ENCODE assay signal across 24 mouse cellular contexts in the genomic region with DNA sequence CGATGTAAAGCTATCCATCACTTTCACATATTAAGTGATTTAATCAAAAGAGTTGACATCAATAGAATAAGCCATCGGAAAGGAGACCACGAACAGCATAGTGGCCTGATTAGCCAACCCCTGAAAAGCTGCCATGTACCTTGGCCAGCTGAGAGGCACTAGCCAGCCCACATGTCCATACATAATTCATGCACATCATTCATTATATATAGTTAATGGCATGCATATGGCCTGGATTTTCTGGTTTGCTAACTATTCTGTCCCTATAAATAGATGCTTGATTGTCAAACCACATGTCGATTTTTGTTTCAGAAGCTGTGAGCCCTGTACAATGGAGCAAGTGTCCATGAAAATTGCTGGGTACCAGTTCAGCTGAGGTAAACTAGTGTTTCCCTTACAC.
DNase-seq lines count a peak whose midpoint lies in the region; ATAC-seq lines count a peak whose summit lies in the region.
"Had no signal": no experiment of that assay in that cellular context is flagged by ENCODE, and none has a peak within 500 bp of the region (broad histone marks: within the 10 kb centered on the region; RNA-seq: fewer than 3 reads in every experiment).

No protein-coding gene starts in this region.

- H3K4me2 ChIP-seq in forebrain, embryonic 16.5 days (ENCODE audit: low read length), result no peak overlapping the region
- no peak overlapping the region for H3K4me2 ChIP-seq in forebrain, embryonic 12.5 days
- H3K4me2 ChIP-seq in heart, embryonic 11.5 days, result no peak overlapping the region
- H3K4me2 ChIP-seq: heart, embryonic 13.5 days; hindbrain, embryonic 14.5 days had no signal

- peak; percentile 62; the same call in 1 of the 2 replicates for ATAC-seq in forebrain, embryonic 16.5 days
- no peak for ATAC-seq in forebrain, embryonic 12.5 days (ENCODE audit: low FRiP score)
- ATAC-seq in heart, embryonic 11.5 days (replicated peaks; ENCODE audit: insufficient number of reproducible peaks, low FRiP score, low TSS enrichment), result no peak
- ATAC-seq: activated CD4-positive, CD25-positive, alpha-beta regulatory T cell, adult 4 months; intestine, postnatal 0 days had no signal

- H3K27ac ChIP-seq in forebrain, embryonic 16.5 days (ENCODE audit: low read length), result no peak overlapping the region
- H3K27ac ChIP-seq in forebrain, embryonic 12.5 days, result no peak overlapping the region
- H3K27ac ChIP-seq in heart, embryonic 11.5 days (ENCODE audit: low read depth, low read length), result no peak overlapping the region
- H3K27ac ChIP-seq: gastrocnemius, adult 2 months; heart, embryonic 13.5 days; hindbrain, embryonic 14.5 days had no signal

- 19% methylated on average over 4 of the region's 4 CpGs for WGBS in forebrain, embryonic 16.5 days
- 45% methylated on average over 4 of the region's 4 CpGs for WGBS in forebrain, embryonic 12.5 days
- 78% methylated on average over 4 of the region's 4 CpGs for WGBS in heart, embryonic 11.5 days (ENCODE audit: insufficient replicate concordance)

- H3K9ac ChIP-seq in forebrain, embryonic 16.5 days (replicated peaks; ENCODE audit: low read depth, low read length), result no peak overlapping the region
- no peak overlapping the region for H3K9ac ChIP-seq in forebrain, embryonic 12.5 days
- H3K9ac ChIP-seq in heart, embryonic 11.5 days (ENCODE audit: low read depth, low read length), result no peak overlapping the region
- H3K9ac ChIP-seq: heart, embryonic 13.5 days; hindbrain, embryonic 14.5 days had no signal

- H3K9me3 ChIP-seq in forebrain, embryonic 16.5 days (ENCODE audit: control insufficient read depth, low read length), result no peaks in the 10 kb centered on the region
- no peaks in the 10 kb centered on the region for H3K9me3 ChIP-seq in forebrain, embryonic 12.5 days
- H3K9me3 ChIP-seq in heart, embryonic 11.5 days (replicated peaks; ENCODE audit: control insufficient read depth, low read length), result no peaks in the 10 kb centered on the region
- H3K9me3 ChIP-seq: heart, embryonic 13.5 days had no signal

- no peaks in the 10 kb centered on the region for H3K27me3 ChIP-seq in forebrain, embryonic 16.5 days (replicated peaks; ENCODE audit: control insufficient read depth, insufficient read depth, low read length)
- no peaks in the 10 kb centered on the region for H3K27me3 ChIP-seq in forebrain, embryonic 12.5 days
- no peaks in the 10 kb centered on the region for H3K27me3 ChIP-seq in heart, embryonic 11.5 days (ENCODE audit: control insufficient read depth, insufficient read depth, low read length)
- H3K27me3 ChIP-seq: heart, embryonic 13.5 days had no signal

- H3K36me3 ChIP-seq in forebrain, embryonic 16.5 days (ENCODE audit: control insufficient read depth, insufficient read depth), result no peaks in the 10 kb centered on the region
- H3K36me3 ChIP-seq in forebrain, embryonic 12.5 days (replicated peaks), result no peaks in the 10 kb centered on the region
- H3K36me3 ChIP-seq in heart, embryonic 11.5 days (ENCODE audit: control insufficient read depth, insufficient read depth, low read length), result no peaks in the 10 kb centered on the region
- H3K36me3 ChIP-seq: heart, embryonic 13.5 days had no signal

- DNase-seq in embryo, embryonic 11 days, result peak; percentile 18
- DNase-seq in embryo, embryonic 10.5 days (ENCODE audit: low spot score), result no peak
- peak; percentile 31 for DNase-seq in heart, adult 11 months
- DNase-seq in retina, postnatal 1 day, result peak; percentile 19
- DNase-seq in adrenal gland, postnatal 10 days, result no peak
- DNase-seq: adrenal gland, adult 8-10 months; adrenal gland, postnatal 36 days; cerebellum, adult 11 months; cerebellum, adult 2 months; cerebellum, adult 9-11 months; cerebellum, postnatal 25 days; gastrocnemius, adult 2 months; gastrocnemius, postnatal 14 days; heart, adult 18-20 months; heart, postnatal 14 days; heart, postnatal 4 days; kidney, adult 2 months had no signal

- peaks cover 9% of the 10 kb centered on the region; the same call in 1 of the 2 replicates for H3K4me1 ChIP-seq in forebrain, embryonic 16.5 days (replicated peaks; ENCODE audit: control insufficient read depth, insufficient read depth, low read length)
- 0 out of 2 replicates have a peak, but pooled peaks cover 8% of the 10 kb centered on the region for H3K4me1 ChIP-seq in forebrain, embryonic 12.5 days
- no peaks in the 10 kb centered on the region for H3K4me1 ChIP-seq in heart, embryonic 11.5 days (ENCODE audit: control insufficient read depth, insufficient read depth, low read length)
- H3K4me1 ChIP-seq: heart, embryonic 13.5 days had no signal

- H3K4me3 ChIP-seq in forebrain, embryonic 16.5 days (replicated peaks; ENCODE audit: low read length), result no peak overlapping the region
- H3K4me3 ChIP-seq in forebrain, embryonic 12.5 days (replicated peaks), result no peak overlapping the region
- no peak overlapping the region for H3K4me3 ChIP-seq in heart, embryonic 11.5 days (ENCODE audit: low read depth, low read length)
- H3K4me3 ChIP-seq: gastrocnemius, adult 2 months; heart, embryonic 13.5 days had no signal

Comparison
In these comparisons a context has a peak if more than half of its experiments do, and no peak if none do; other contexts are left out.
1. DNase-seq: peak in embryo, embryonic 11 days (single experiment), heart, adult 11 months (single experiment) and retina, postnatal 1 day (single experiment); none in embryo, embryonic 10.5 days (single experiment) and adrenal gland, postnatal 10 days (single experiment).